Mouse (Mus musculus): ENCODE data around the gene Ltbp4. TPM values are rescaled to one million over a fixed set of nuclear protein-coding genes. Genes with fewer than 3 reads are reported as not detected.

The Ltbp4 gene
- total RNA-seq (2015; ENCODE audit: low replicate concordance): not detected in 2 replicates
- total RNA-seq (2017; ENCODE audit: low replicate concordance): 1.2 TPM in 1 of 2 replicates, not detected in the other

- no peak for ATAC-seq (replicated peaks; ENCODE audit: low FRiP score, poor library complexity, severe bottlenecking)
Observed at GRCm38 (mm10) chr7:27337175-27337853, at the start of gene Ltbp4. Gene Ltbp4, minus strand, starts transcription at chr7:27337692.

DNA sequence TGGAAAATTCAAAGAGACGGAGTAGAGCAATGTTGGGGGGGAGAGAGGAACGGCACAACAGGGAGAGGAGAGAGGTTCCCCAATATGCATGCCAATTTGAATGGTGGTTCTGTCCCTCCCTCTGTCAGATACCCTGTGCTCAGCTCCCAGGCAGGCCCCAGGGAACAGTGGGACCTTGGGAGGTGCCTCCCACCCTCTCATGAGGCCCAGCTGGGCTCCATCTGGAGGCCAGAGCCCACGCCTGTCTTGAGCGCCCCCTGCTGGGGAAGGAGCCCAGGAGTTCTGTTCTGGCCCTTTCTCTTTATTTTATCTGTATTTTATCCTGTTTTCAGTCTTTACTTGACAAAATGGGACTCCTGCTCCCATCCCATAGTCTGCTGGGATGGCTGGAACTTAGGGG lies 47.2 kb upstream of the Ltbp4 start:
- peak; percentile 48; the same call in 1 of the 2 replicates for ATAC-seq (replicated peaks; ENCODE audit: low FRiP score, poor library complexity, severe bottlenecking)

DNA sequence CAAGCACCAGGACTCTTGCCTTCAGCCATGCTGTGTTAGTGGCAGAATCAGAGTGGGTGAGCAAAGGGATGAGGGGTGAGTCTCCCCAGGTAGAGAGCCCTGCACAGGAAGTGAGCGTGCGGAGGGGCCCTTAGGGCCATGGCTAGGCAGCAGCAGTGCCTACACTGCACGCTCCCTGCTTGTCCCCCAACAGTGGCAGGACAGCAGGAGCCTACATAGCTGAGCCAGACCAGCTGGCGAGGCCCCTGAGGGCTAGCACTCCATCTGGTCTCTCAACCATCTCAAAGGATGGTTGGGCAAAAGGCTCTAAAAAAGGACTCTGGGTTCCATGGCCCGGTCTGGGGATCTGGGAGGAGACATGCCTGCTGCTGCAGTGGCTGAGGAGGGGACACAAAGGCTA lies 46.6 kb upstream of the Ltbp4 start:
- no peak for ATAC-seq (replicated peaks; ENCODE audit: low FRiP score, poor library complexity, severe bottlenecking)

- ATAC-seq (replicated peaks; ENCODE audit: low FRiP score, poor library complexity, severe bottlenecking): peak; percentile 84
Observed at GRCm38 (mm10) chr7:27383233-27383632, 45.7 kb upstream of the Ltbp4 start.

DNA sequence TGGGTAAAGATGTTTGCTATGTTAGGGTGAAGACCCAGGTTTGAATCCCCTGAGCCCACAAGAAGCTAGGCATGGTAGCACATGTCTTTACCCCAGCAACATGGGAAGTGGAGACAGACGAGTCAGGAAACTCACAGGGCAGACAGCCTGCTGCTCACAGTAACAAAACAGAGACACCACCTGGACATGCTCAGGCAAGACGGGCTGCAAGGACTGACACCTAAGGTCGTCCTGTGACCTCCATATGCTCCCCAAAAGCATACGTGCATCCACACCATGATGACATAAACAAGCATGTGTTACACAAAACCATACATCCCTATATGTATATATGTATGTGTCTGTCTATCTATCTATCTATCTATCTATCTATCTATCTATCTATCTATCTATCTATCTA lies 44.1 kb upstream of the Ltbp4 start:
- no peak for ATAC-seq (replicated peaks; ENCODE audit: low FRiP score, poor library complexity, severe bottlenecking)

DNA sequence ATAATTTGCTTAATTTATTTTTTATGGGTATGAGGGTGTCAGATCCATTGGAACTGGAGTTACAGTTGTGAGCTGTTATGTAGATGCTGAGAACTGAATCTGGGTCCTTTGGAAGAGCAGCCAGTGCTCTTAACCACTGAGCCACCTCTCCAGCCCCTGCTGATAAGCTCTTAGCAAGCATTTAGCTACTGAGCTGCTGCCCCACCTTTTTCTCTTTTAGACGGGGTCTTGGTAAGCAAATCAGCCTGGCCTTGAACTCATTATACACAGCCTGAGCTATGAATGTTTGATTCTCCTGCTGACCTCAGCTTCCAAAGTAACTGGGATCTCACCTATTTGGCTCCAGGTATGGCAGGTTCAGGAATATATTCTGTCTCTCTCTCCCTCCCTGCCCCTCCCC lies 43.5 kb upstream of the Ltbp4 start:
- ATAC-seq (replicated peaks; ENCODE audit: low FRiP score, poor library complexity, severe bottlenecking): no peak

DNA sequence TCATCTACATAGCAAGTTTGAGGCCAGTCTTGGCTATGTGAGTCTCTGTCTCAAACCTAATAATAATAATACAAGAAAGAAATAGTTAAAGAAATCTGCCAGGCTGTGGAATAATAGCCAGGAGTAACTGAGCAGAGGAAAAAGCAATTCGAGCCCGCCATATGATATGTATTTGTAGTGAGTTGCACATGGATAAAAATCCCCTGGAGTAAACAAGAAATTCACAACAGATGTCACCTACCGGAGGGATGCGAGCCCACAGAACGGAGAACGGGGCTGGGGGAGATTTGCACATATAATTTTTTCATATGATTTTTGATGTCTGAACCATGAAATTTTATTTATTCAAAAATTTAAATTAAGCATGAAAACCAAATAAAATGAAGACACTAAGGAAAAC lies 42.3 kb upstream of the Ltbp4 start:
- ATAC-seq (replicated peaks; ENCODE audit: low FRiP score, poor library complexity, severe bottlenecking): no peak

- no peak for ATAC-seq (replicated peaks; ENCODE audit: low FRiP score, poor library complexity, severe bottlenecking)
Observed at GRCm38 (mm10) chr7:27378431-27378830, 40.9 kb upstream of the Ltbp4 start.

DNA sequence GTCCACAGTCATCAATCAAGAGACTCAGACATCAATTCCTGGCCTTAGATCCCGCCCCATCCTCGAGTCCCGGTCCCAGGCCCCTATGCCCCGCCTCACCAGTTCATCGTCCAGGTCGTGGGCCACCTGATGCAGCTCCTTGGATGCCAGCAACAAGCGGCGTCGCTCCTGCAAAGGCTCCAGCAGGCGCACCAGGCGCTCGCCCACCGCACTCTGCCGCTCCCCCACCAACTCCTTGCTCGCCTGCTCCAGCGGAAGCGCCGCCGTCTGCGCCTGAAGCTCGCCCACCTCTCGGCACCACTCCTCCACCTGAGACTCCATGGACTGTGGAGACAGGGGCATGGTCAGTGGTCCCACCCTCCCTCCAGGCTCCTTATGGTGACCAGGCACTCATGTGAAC lies 37.8 kb upstream of the Ltbp4 start:
- no peak for ATAC-seq (replicated peaks; ENCODE audit: low FRiP score, poor library complexity, severe bottlenecking)

- ATAC-seq (replicated peaks; ENCODE audit: low FRiP score, poor library complexity, severe bottlenecking): no peak
Observed at GRCm38 (mm10) chr7:27371715-27372462, 34.4 kb upstream of the Ltbp4 start.

DNA sequence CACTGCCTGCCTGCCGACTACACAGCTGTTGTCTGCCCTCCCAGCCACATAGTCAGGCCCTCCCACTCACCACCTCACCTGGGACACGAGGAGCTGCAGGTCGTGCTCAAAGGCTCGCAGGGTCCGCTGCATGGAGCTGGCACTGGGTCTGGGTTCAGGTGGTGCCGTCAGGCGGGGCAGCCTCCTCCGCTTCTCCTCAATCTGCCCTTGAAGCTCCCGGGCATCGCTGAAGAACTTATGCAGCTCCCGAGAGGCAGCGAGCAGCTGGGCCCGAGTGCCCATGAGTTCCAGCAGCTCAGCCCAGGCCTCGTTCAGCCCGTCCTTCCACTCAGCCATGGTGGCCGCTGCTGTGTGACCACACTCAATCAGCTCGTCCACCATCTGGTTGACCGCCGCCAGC lies 31.6 kb upstream of the Ltbp4 start:
- ATAC-seq (replicated peaks; ENCODE audit: low FRiP score, poor library complexity, severe bottlenecking): no peak

DNA sequence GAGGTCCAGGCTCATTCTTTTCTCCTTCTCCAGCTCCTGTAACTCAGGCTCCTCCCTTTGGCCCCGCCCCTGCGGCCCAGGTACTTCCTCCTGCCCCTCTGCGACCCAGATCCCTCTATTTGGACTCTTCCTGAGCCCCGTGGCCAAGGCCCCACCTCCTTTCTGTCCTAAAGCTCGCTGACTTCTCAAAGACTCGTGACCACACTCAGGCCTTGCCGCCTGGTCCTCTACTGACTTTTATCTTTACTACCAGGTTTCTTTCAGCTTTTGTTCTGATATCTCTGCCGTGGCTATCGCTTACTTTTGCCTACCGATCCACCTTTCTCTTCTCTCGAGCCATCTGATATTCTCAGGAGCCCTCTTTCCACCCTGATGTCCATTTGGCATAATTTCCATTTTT lies 30.5 kb upstream of the Ltbp4 start:
- ATAC-seq (replicated peaks; ENCODE audit: low FRiP score, poor library complexity, severe bottlenecking): no peak

DNA sequence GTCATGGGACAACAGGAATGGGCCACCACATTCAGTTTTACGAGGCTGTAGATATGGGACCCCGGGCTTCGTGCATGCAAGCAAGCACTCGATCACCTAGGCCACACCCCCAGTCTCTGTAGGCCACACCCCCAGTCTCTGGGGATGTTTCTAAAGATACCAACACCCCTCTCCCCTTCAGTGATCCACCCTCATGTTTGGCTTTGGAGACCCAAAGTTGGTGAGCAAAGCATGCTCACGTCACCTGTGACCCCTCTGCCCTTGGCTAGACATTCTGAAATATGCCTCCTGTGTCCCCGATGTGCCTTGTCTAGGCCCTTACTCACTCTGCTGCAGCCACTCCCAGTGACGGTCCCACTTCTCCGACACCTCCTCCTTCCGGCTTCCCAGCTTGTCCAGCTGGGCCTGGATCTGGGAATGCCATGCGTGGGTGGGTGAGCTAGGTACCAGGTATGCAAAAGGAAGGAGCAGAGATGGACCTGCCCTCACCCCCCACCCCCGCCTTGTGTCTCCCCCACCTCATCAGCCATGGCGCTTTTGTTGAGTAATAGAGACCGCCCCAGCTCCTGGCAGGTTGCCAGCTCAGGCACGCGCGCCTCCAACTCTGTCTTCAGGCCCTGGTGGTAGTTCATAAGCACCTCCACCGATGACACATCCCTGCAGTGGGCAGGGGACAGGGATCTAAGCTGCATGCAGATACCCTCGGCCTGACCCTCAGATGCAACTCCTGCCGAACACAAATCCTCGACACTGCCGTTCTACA lies 28.8 kb upstream of the Ltbp4 start:
- no peak for ATAC-seq (replicated peaks; ENCODE audit: low FRiP score, poor library complexity, severe bottlenecking)

DNA sequence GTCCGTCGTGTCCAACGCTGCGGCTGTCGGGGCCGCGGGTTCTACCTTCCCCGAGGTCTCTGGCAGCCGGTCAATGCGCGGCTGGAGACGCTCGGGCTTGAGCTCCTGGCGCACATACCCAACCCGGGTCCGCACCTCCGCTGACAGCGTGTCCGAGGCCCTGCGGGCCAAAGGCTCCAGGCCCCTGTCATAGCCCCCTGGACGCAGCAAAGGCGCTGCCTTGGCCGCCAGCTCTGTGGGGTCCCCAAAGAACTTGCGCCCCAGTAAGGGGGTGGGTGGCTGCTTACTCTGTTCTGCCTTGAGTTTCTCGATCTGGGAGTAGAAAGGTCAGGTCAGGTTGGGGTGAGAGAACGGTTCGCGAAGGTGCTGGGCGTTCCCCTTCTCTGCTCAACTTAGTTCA lies 26.9 kb upstream of the Ltbp4 start:
- ATAC-seq (replicated peaks; ENCODE audit: low FRiP score, poor library complexity, severe bottlenecking): no peak

GRCm38 (mm10) chr7:27361283-27361946 lies 23.9 kb upstream of the Ltbp4 start:
- peak; percentile 95 for ATAC-seq (replicated peaks; ENCODE audit: low FRiP score, poor library complexity, severe bottlenecking)

GRCm38 (mm10) chr7:27360749-27361148 lies 23.3 kb upstream of the Ltbp4 start:
- ATAC-seq (replicated peaks; ENCODE audit: low FRiP score, poor library complexity, severe bottlenecking): no peak

- ATAC-seq (replicated peaks; ENCODE audit: low FRiP score, poor library complexity, severe bottlenecking): no peak
Observed at GRCm38 (mm10) chr7:27359706-27360358, 22.3 kb upstream of the Ltbp4 start.

- no peak for ATAC-seq (replicated peaks; ENCODE audit: low FRiP score, poor library complexity, severe bottlenecking)
Observed at GRCm38 (mm10) chr7:27359162-27359561, 21.7 kb upstream of the Ltbp4 start.

- no peak for ATAC-seq (replicated peaks; ENCODE audit: low FRiP score, poor library complexity, severe bottlenecking)
Observed at GRCm38 (mm10) chr7:27357595-27357978, 20.1 kb upstream of the Ltbp4 start.

Measured in erythroblast, adult 5-6 weeks (primary cell).